Mouse (Mus musculus): ENCODE results near the gene Wdr54.

- TF ChIP-seq CTCF (conservative IDR thresholded peaks at IDR 0.05; ENCODE audit: low read length) (no peak), POU5F1 (IDR thresholded peaks at IDR 0.05; ENCODE audit: borderline replicate concordance, low read length) (no peak), NANOG (IDR thresholded peaks at IDR 0.05; ENCODE audit: borderline replicate concordance, low read length) (no peak)
Observed at GRCm38 (mm10) chr6:83134226-83134625, 22.0 kb downstream of the Wdr54 start.

Data from E14TG2a.4 (cell line).